Mouse (Mus musculus): ENCODE measurements around the gene Sh2d1b1.

GRCm38 (mm10) chr1:170306232-170306631, 29.1 kb downstream of the Sh2d1b1 start, which contains the start of gene Gm7694:
- no peak for TF ChIP-seq USF2 (conservative IDR thresholded peaks at IDR 0.05; ENCODE audit: low read depth, low read length)
- no peak for TF ChIP-seq MXI1 (IDR thresholded peaks at IDR 0.05; ENCODE audit: low read depth, low read length)
- no peak for TF ChIP-seq CTCF (conservative IDR thresholded peaks at IDR 0.05 in 1 of 2, IDR thresholded peaks at IDR 0.05 in 1 of 2; ENCODE audit: low read depth in 2 of 2, low read length in 2 of 2)
- no peak for TF ChIP-seq HCFC1 (IDR thresholded peaks at IDR 0.05; ENCODE audit: low read depth, low read length)
- TF ChIP-seq POLR2A (IDR thresholded peaks at IDR 0.05; ENCODE audit: low read depth, low read length): no peak
- no peak for TF ChIP-seq MYC (IDR thresholded peaks at IDR 0.05; ENCODE audit: low read depth, low read length)
- no peak for TF ChIP-seq E2F4 (IDR thresholded peaks at IDR 0.05; ENCODE audit: insufficient replicate concordance, low read depth, low read length)
- TF ChIP-seq CHD2 (IDR thresholded peaks at IDR 0.05; ENCODE audit: low read length): no peak
- no peak for TF ChIP-seq MAZ (IDR thresholded peaks at IDR 0.05; ENCODE audit: low read depth, low read length)

Measured in CH12.LX (cell line).